Mouse (Mus musculus) gastrocnemius, adult 18-20 months (tissue): Measurements from ENCODE around the gene Usp29. TPM values are rescaled to one million over a fixed set of nuclear protein-coding genes. Genes with fewer than 3 reads are reported as not detected.
"Not testable (repeated sequence)": the region's sequence is repeated elsewhere in the genome, so short reads cannot be mapped to it uniquely, and the experiment has no call there.

ENCODE experiments used
- DNase-seq: peaks from one replicate; pipeline ENCODE4 v3.0.0; 2021; ENCODE audit warnings: low spot score
- microRNA-seq: library from miRNA; unstranded; fragments of <30 nt; microRNA quantifications from one replicate; pipeline ENCODE4 v1.2.0, GENCODE M21; 2021
- total RNA-seq, 2 experiments: library from RNA; stranded (reverse); gene quantifications; 2 replicates each; pipeline ENCODE4 v1.2.3; 2021

Gene Usp29
- total RNA-seq, 2 experiments from 2014 or later = 0.39 TPM; not detected in 1

- DNase-seq = no peak
Observed at GRCm38 (mm10) chr7:6923515-6923914, 193.1 kb downstream of the Usp29 start.

GRCm38 (mm10) chr7:6925926-6926730 is 195.8 kb downstream of the Usp29 start:
- DNase-seq = no peak

DNA sequence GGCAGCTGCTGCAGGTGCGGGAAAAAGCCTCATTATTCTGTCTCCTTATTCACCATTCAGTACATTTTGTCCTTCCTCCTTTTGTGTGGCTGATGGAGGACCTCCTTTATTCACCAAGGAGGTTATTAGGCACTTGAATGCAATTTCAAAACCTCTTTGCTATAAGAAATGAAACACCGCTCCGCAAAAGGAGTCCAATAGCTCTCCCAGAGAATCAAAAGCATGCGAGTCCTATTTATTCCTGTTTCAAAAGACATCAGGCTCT is 196.3 kb downstream of the Usp29 start:
- DNase-seq = no peak

- DNase-seq = no peak
Observed at GRCm38 (mm10) chr7:6929286-6929685, 198.9 kb downstream of the Usp29 start.

DNA sequence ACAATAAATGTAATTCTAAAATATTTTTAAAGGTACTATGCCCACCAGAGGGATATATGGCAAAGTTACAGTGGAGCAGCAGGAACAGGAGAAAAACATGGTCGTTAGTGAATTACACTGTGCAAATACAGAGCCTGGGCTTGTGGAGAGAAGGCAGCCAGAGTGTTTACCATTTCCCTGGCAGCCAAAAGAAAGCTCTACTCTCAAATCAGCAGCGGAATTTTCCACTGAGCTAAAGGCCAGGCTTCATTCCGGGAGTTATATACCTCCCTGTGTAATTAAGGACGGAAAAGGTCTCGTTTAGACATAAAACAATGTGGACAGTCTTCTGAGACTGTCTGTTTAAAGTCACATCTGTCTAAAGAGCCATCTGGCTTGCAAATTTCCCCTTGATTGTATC is 204.4 kb downstream of the Usp29 start:
- no peak for DNase-seq

DNA sequence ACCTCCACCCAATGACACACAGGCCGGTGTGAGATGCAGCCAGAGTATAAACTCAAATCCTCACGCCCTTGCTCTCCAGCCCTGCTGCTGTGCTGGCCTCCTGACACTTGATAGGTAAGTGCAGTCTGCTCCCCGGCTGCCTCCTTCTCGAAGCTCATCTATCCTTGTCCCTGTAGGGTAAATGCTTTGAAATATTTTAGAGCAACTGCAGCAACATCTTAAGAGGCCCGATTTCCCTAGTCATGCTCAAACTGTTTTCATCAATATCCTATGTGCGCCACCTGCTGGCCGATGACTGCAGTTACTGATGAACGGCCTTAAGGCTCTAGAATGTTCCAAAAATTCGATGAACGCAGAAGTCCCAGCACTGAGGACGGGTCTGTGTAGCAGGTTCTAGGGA is 206.7 kb downstream of the Usp29 start:
- DNase-seq = peak; percentile 70

DNA sequence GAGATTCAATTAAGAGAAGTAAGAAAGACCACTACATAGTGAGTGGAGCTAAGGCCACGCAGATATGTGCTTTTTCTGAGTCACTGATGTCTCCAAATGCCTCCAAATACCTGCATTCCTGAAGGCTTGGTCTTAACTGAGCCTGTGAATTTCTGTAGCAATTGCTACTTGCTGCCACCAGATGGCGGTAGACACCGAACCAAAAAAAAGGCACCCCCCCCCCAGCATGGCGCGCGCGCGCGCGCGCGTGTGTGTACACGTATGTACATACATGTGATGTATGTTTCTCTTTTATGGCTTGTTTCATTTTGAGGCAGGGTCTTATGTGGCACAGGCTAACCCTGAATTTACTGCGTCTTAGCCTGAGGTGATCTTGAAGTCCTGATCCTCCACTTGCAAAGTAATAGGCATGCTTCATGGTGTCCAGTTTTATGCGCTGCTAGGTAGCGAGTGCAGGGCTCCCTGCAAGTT is 210.4 kb downstream of the Usp29 start:
- DNase-seq = no peak

GRCm38 (mm10) chr7:6948061-6948460 is 217.7 kb downstream of the Usp29 start:
- DNase-seq = not testable (repeated sequence)

- DNase-seq = no peak
Observed at GRCm38 (mm10) chr7:6956576-6956975, 226.2 kb downstream of the Usp29 start.

- DNase-seq = no peak
Observed at GRCm38 (mm10) chr7:6958574-6958973, 228.2 kb downstream of the Usp29 start.

GRCm38 (mm10) chr7:6973566-6973965 is 243.2 kb downstream of the Usp29 start:
- DNase-seq = no peak

GRCm38 (mm10) chr7:6976890-6977289 is 246.5 kb downstream of the Usp29 start:
- DNase-seq = no peak

GRCm38 (mm10) chr7:6995251-6995650 is 264.9 kb downstream of the Usp29 start, which contains the start of gene Aurkc:
TSS of gene Aurkc (plus strand) at chr7:6995300.
- not testable (repeated sequence) for DNase-seq

DNA sequence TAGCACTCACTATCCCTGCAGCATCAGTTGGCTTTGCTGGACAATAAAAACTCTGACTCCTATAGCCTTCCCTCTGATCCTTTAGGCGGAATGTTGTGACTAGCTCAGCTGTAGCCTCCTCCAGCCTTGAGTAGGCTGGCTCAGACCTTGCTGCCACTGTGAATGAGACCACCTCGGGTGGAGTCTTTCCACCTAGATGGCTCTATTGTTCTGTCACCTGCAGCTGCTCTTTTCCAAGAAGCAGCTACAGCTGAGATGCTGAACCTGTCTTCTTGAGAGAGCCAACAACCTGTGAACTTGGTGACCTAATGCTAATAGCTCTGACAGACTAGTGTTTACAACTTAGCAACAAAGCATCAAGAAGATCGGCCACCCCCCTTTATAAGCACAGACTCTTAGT is 268.5 kb downstream of the Usp29 start:
- not testable (repeated sequence) for DNase-seq

DNA sequence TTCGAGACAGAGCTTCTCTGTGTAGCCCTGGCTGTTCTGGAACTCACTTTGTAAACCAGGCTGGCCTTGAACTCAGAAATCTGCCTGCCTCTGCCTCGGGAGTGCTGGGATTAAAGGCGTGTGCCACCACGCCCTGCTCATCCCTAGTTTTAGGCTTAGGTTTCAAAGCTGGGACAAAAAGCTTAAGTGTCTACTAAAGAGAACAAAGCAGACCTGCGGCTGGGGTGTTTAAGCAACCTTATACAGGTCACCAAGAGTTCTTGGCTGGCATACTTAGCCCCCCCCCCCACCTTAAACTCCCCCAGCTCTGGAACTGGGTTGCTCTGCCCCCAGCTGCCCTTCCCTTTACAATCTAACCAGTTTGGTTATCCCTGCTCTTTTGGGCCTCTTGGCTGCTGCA is 275.1 kb downstream of the Usp29 start:
- DNase-seq = not testable (repeated sequence)

Small RNA genes lying within 50 kb of the gene (microRNA-seq; reads per million reads assigned to microRNA genes)
- gene Mir3099 = not detected

Other genes starting within 250 kb of the Usp29 start
- gene Olfr5, start 243.6 kb upstream of the Usp29 start, total RNA-seq = not detected
- gene Olfr1347, start 230.8 kb upstream of the Usp29 start, total RNA-seq = not detected
- gene Olfr1348, start 221.8 kb upstream of the Usp29 start, total RNA-seq = not detected
- not detected for gene Olfr1349, start 207.6 kb upstream of the Usp29 start, total RNA-seq
- gene Olfr1350, start 165.7 kb upstream of the Usp29 start, total RNA-seq = not detected
- gene Zim1, start 34.1 kb upstream of the Usp29 start, total RNA-seq = 1 to 10 TPM; 2.4 to 6.0 TPM
- gene Peg3, start 147 bp upstream of the Usp29 start, total RNA-seq = 1 to 10 TPM; 2.8 to 7.2 TPM